Mouse (Mus musculus) liver, embryonic 14.5 days (tissue): Measurements from ENCODE around the gene Prtn3.

ENCODE experiments used
- CTCF ChIP-seq: IDR thresholded peaks from 2 replicates; pipeline ENCODE4 v1.5.1; 2016; ENCODE audit warnings: antibody characterized with exemption, low read depth, control low read depth
- EP300 ChIP-seq: IDR thresholded peaks from 2 replicates; pipeline ENCODE4 v1.6.1; 2016; ENCODE audit warnings: antibody characterized with exemption, low read depth

DNA sequence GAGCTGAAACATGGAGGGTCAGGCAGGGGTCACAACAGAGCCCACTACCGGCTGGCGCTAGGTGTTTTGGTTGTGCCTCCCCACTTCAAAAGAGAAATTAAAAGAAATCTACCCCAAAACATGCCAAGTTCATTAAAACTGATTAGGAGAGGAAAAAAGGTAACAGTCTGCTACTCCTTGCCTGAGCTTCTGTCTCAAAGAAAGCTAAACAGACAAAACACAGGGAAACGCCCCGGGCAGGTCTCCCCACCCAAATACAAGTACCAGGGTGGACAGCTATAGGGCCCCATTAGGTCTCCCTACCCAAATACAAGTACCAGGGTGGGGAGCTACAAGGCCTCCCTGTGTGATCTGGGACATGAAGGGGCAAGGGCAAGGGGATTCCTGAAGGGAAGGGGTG is 36.3 kb downstream of the Prtn3 start, which contains the start of gene Gm26602:
- TF ChIP-seq EP300 (no peak), CTCF (no peak)
